Mouse (Mus musculus): ENCODE results near the gene Sox10.

DNA sequence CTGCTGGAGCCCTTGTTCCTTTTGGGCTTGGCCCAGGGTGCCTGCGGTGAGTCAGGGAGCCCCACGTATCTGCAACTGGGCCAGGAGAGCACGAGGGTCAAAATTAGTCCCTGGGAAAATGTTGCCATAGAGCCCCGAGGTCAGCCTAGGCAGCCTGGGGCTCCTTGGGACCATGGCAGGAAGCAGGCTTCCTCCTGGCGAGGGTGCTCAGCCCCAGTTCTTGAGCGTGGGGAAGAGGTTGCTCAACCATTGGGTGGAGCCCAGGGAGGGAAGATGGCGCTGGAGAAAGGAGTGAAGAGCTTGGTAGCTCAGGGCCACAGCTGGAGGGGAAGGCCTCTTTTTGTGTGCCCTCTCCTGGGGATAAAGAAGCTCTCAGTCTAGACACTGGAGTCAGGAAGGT lies 2.7 kb downstream of the Sox10 start:
- TF ChIP-seq CTCF (conservative IDR thresholded peaks at IDR 0.05; ENCODE audit: low read length) (no peak), NANOG (IDR thresholded peaks at IDR 0.05; ENCODE audit: borderline replicate concordance, low read length) (no peak), POU5F1 (IDR thresholded peaks at IDR 0.05; ENCODE audit: borderline replicate concordance, low read length) (no peak)

All from E14TG2a.4 (cell line).